ENCODE assay signal across 20 mouse cellular contexts in the genomic region with DNA sequence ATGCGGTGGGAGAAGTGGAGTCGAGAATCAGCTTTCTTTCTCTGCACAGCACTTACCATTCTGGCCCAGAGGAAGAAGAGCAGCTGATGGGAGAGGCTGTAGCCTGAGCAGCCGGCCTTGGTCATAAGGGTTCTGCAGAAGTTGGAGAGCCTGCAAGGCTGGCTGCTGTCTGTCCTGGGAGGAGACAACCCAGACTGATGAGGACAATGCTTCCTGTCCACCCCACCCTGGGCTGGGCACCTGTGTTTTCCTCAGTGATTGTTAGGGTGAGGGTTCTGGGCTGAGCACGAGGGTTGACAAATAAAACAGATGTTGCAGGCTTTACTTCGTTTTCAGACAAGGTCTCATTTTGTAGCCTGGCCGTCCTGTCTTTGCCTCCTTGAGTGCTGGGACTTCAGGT. TPM values are rescaled to one million over a fixed set of nuclear protein-coding genes. Genes with fewer than 3 reads are reported as not detected.
"Had no signal": no experiment of that assay in that cellular context is flagged by ENCODE, and none has a peak within 500 bp of the region (broad histone marks: within the 10 kb centered on the region; RNA-seq: fewer than 3 reads in every experiment).

No protein-coding gene starts in this region.

- H3K9me3 ChIP-seq: lung, embryonic 15.5 days; megakaryocyte, embryonic 14.5 days; midbrain, embryonic 13.5 days; midbrain, embryonic 15.5 days; neural tube, embryonic 12.5 days; stomach, embryonic 15.5 days had no signal

- H3K27ac ChIP-seq: lung, embryonic 15.5 days; macrophage; midbrain, embryonic 13.5 days; midbrain, embryonic 15.5 days; neural tube, embryonic 12.5 days; stomach, embryonic 15.5 days; stomach, postnatal 0 days had no signal

- H3K4me2 ChIP-seq: lung, embryonic 15.5 days; midbrain, embryonic 11.5 days; midbrain, embryonic 13.5 days; midbrain, embryonic 15.5 days; neural tube, embryonic 12.5 days; stomach, embryonic 15.5 days had no signal

- H3K9ac ChIP-seq: lung, embryonic 15.5 days; midbrain, embryonic 13.5 days; midbrain, embryonic 15.5 days; neural tube, embryonic 12.5 days; stomach, embryonic 15.5 days had no signal

- H3K27me3 ChIP-seq: lung, embryonic 15.5 days; neural tube, embryonic 12.5 days; stomach, embryonic 15.5 days had no signal

- ATAC-seq: lung, postnatal 0 days; midbrain, embryonic 13.5 days; midbrain, embryonic 15.5 days had no signal

- DNase-seq: lung, adult 2 months; lung, postnatal 14 days; lung, postnatal 36 days; right cerebral cortex, postnatal 14 days; thymus, adult 2 months; thymus, postnatal 25 days; thymus, postnatal 4 days had no signal

- H3K36me3 ChIP-seq: lung, embryonic 15.5 days; midbrain, embryonic 13.5 days; midbrain, embryonic 15.5 days; neural tube, embryonic 12.5 days; stomach, embryonic 15.5 days had no signal

- H3K4me1 ChIP-seq: midbrain, embryonic 13.5 days; midbrain, embryonic 15.5 days; neural tube, embryonic 12.5 days had no signal

- H3K4me3 ChIP-seq: lung, embryonic 15.5 days; megakaryocyte, embryonic 14.5 days; midbrain, embryonic 13.5 days; midbrain, embryonic 15.5 days; neural tube, embryonic 12.5 days; stomach, embryonic 15.5 days had no signal

RNA-seq across cellular contexts. Expression of a gene that starts 5.4 kb away (rescaled TPM):
- total RNA-seq: megakaryocyte progenitor cell, adult 5-6 weeks; monocyte, adult 5-6 weeks; neutrophil, adult 5-6 weeks had no signal
- polyA plus RNA-seq: macrophage had no signal
